Mouse (Mus musculus): Measurements from ENCODE around the gene Mgea5.

Gene Mgea5

GRCm38 (mm10) chr19:45748691-45749242 lies 34.9 kb downstream of the Mgea5 start:
- 2% methylated on average over 33 of the region's 33 CpGs for WGBS

- 50% methylated on average over 9 of the region's 9 CpGs for WGBS
These were observed 35.4 kb downstream of the Mgea5 start for GRCm38 (mm10) chr19:45748206-45748605.

DNA sequence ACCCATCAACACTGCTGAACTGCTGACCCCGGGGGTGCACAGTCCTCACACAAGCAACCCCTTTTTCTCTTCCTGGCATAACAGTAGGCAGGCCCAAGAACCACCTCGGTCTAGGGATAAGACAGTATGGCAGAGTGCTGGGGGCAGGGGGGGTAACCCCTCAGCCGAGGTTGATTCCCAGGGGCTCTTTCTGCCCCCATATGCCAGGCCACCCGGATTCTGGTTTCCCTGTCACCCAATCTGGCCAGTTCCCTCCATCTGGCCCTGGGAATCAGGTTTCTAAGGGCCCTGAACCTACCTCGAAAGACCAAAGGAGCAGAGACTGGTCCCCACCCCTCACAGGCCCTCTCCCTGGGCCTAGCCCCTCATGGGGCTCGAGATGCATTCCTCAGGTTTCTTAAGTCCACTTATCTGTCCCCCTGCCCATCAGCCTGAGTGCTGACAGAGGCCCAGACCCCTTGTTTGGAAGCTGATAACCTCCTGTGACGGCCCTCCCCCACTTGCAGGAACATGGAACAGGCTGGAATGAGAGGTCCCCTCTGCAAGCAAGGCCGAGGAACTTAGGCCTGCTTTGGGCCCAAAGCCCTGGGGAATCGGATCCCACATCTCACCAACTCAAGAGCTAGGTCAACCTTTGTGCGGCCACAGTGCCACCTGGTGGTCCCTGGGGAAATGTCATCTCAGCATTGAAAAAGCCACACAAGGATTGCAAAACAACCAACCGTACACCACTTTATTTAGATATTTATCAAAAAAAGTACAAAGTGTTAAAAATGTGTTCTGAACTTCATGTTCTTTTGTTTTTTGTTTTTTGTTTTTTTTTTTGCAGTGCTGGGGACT lies 36.4 kb downstream of the Mgea5 start:
- 43% methylated on average over 11 of the region's 11 CpGs for WGBS

GRCm38 (mm10) chr19:45746153-45747020 lies 37.2 kb downstream of the Mgea5 start:
- 20% methylated on average over 29 of the region's 29 CpGs for WGBS

DNA sequence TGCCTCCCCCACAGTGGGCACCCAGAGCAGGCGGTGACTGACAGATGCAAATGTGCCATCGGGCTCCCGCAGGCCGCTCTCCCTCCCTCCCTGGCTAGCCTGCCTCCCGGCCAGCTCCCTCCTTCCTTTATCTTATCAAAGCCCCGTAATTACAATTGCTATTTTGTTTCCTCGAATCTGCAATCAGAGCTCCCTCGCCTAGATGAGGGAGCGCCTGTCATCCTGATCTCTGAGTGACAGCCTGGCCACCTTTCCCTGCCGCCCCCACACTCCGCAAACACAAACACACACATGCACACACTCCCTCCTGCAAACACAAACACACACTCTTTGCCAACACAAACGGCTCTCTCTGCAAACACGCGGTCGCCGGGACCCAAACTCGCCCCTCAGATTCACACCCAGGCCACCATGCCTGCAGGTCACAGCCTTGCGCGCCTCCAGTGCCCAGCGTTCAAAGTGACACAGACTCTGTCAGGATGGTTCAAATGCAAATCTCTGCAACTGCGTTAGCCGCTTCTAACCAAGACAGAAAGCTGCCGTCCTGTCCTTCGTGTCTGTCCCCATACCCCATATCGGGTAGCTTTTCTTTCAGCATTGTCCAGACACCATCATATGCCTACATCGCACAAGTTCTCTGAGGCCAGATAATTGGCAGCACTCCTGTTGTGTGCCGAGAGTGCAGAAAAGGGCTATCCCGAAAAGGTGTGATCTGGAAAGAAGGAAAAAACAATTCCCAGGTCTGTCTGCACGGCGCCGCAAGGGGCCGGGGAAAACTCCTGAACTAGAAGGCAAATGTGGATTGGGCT lies 38.1 kb downstream of the Mgea5 start:
- 15% methylated on average over 32 of the region's 32 CpGs for WGBS

- 61% methylated on average over 7 of the region's 7 CpGs for WGBS
These were observed 40.0 kb downstream of the Mgea5 start for GRCm38 (mm10) chr19:45743619-45744018.

DNA sequence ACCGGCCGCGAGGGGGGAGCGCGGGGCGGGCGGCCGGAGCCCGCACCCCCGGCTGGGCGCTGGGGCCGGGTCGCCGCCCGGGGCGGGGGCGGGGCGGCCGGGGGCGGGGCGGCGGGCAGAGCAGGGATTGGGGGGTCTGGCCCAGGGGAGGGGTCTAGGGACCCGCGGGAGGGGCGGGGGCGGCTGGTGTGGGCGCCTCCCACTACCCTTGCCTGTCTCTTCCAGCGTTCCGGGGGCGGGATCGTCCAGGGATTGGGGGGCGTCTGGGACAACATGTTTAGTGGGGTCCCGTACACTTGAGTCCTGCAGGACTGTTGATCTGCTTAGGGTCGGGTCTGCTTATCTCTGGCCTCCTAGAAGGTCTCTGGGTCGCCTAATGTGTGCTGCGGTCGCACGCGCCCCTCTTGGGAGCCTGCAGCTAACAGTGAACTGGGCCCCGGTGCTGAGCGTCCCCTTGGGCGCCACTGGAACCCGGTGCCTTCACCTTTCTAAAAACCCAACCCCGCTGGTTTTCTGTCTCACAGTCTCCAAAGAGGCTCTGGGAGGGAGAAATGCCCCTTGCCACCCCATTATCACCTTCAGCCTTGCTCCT lies 40.6 kb downstream of the Mgea5 start:
- 6% methylated on average over 34 of the region's 44 CpGs for WGBS

DNA sequence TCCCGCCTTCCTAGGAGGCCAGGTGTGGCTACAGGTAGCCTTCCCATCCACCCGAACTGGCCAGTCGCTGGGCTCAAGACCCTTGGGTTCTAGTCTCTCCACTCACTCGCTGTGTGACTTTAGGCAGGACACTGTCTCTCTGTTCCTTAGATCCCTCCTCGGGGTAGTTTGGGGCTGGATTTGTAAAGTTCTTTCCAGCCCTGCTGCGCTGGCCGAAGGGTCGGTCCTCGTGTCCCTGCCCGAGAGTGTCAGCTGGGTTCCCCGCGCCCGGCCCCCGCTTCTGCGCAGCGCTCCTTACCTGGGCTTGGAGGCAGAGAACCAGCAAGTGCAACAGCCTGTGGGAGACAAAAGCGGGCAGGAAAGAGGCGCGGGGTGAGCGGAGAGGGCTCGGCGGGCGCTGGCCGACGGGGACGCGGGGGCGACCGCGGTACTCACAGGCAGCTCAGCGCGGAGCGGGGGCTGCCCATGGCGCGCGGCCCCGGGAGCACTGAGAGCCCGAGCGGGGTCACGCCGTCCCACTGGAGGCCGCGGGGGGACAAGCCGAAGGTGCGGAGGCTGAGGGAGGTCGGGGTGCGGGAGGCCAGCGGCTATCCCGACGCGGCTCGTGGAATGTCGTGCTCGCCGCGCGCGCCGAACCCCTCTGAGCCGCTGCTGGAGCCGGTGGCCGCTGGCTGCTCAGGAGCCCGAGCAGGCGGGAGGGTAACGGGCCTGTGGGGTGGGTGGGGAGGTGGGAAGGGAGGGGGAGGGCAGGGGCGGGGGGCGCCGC lies 41.2 kb downstream of the Mgea5 start, which contains the start of gene Fgf8:
Gene Fgf8, minus strand, starts transcription at position 698 of the 766 bp plus-strand sequence.
- WGBS, result 1% methylated on average over 62 of the region's 68 CpGs

GRCm38 (mm10) chr19:45741431-45742217 lies 42.0 kb downstream of the Mgea5 start:
- 8% methylated on average over 45 of the region's 45 CpGs for WGBS

DNA sequence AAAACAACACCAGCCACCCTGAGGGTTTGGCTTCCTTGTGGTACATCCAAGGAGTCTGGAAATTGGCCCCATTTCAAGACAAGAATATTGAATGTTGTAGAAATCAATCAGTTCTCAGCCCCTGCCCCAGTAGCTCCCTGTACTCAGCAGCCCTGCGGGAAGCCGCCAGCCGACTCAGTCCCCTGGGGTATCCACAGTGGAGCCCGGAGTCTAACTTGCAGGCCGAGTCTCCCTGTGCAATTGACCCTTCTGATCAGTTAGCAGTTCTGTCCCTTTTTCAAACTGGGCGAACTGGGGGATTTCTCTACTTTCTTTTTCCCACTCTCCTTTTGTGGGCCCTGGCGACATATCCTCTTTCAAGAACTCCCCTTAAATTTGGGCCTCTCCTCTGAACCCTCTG lies 42.8 kb downstream of the Mgea5 start:
- 35% methylated on average over 7 of the region's 7 CpGs for WGBS

- WGBS, result 17% methylated on average over 13 of the region's 13 CpGs
These were observed 43.4 kb downstream of the Mgea5 start for GRCm38 (mm10) chr19:45740233-45740632.

GRCm38 (mm10) chr19:45738521-45738920 lies 45.1 kb downstream of the Mgea5 start:
- WGBS, result 78% methylated on average over 5 of the region's 5 CpGs

DNA sequence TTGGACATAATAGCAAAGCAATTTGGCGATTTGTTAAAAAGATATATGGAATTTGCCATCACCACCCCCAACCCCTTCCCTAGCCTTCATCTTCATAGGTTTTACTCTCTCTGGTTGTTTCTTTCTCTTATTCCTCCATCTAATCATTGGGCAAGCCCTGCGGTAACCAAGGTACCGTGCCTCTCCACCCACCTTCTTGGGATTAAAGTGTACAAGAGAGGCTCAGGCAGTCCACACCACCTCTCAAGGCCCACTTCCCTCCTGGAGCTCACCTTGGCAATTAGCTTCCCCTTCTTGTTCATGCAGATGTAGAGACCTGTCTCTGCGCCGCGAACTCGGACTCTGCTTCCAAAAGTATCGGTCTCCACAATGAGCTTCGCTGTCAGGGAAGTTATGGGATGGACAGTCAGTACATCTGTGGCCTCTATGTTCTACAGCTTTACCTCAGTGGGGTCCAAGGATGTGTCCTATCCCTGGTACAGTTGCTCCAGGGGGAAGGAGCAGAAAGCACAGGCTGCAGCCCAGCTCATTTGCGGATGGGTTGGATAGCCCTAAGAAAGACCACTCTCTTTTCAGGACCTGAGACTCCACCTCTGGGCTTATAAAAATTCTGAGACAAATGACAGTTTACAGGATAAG lies 45.7 kb downstream of the Mgea5 start:
- WGBS, result 88% methylated on average over 10 of the region's 10 CpGs

DNA sequence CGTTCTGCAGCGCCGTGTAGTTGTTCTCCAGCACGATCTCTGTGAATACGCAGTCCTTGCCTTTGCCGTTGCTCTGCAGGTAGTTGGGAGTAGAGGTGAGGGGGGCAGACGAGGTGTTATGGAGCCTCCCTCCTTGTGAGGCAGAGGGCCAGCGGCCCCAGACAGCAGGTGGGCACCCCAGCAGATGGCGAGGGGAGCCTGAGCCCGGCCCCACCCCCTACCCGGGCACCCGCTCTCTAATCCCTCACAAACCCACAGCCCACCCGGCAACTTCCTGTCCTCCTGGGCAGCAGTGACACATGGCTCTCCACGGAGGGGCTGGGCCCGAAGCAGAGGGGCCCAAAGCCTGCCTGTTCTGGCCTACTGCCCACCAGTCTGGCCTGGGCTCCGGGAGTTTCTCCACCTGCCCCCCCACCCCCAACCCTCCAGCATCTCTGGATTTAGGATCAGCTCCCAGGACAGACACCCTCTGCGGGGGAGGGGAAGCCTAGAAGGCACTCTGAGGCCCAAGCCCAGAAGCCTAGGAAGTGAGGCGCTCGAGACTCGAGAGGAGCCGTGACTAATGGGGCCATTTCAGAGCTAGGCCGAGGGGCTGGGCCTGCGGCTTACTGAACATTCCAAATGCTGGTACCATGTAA lies 46.3 kb downstream of the Mgea5 start:
- 29% methylated on average over 23 of the region's 23 CpGs for WGBS

DNA sequence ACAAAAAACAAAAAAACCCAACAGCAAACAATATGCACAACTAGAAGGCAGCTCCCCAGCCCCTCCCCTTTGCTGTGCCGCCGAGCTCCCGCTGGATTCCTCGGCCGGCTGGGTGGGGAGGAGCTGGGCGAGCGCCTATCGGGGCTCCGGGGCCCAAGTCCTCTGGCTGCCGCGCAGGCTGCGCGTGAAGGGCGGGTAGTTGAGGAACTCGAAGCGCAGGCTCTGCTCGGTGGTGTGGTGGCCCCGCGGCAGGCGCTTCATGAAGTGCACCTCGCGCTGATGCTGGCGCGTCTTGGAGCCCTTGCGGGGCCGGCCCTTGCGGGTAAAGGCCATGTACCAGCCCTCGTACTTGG lies 46.8 kb downstream of the Mgea5 start:
- WGBS, result 4% methylated on average over 28 of the region's 28 CpGs

GRCm38 (mm10) chr19:45736241-45736640 lies 47.4 kb downstream of the Mgea5 start:
- WGBS, result 62% methylated on average over 1 of the region's 1 CpGs

DNA sequence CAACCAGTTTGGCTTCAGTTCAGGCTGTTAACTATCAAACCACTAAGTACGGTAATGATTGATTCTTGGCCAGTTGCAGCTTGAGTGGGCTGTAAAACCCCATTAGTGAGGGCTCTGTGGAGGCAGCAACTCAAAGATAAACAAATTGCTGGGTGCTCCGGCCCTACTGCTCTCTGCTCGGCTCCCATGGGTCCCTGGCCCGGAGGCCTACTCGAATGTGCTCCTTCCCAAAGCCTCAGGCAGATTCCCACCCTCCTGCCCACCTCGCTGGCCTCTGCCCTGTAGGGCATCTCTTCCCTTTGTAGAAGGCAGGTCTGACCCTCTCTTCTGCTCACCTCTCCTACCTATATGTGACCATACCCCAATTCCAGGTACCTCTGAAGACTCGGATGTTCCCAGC lies 48.9 kb downstream of the Mgea5 start:
- WGBS, result 82% methylated on average over 7 of the region's 7 CpGs

- 92% methylated on average over 5 of the region's 5 CpGs for WGBS
These were observed 49.4 kb downstream of the Mgea5 start for GRCm38 (mm10) chr19:45734191-45734590.

GRCm38 (mm10) chr19:45733564-45733963 lies 50.1 kb downstream of the Mgea5 start:
- WGBS, result 46% methylated on average over 10 of the region's 10 CpGs
